Mouse (Mus musculus) cerebellum, adult 11-12 months (tissue): ENCODE results near the gene Olfr655.

ENCODE experiments used
- DNase-seq: peaks from one replicate; pipeline ENCODE4 v3.0.0; 2022

Olfr655 gene

DNA sequence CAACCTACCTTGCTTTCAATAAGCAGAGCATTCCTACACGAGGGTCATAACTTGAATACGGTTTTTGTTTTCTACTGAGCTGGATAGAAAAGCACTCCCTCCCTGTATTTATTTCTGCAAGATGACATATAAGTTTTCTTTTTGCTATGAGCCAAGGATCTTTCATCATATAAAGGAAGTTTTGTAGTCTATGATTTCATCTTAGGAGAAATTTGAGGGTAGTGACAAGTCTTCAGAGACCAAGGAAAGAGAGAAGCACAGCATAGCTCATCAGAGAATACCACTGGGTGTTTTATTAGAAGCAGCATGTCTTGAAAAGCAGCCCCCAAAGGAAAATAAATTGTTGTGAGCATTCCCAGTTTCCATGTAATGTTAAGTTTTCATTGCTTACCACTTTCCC lies at the start of gene Olfr655:
Olfr655 (minus strand) TSS at position 101 of the 400 bp plus-strand sequence.
- DNase-seq = no peak

GRCm38 (mm10) chr7:104646841-104647482 lies 45.4 kb upstream of the Olfr655 start, which contains the start of gene Olfr658:
Gene Olfr658, minus strand, starts transcription at chr7:104647305.
- peak; percentile 3 for DNase-seq

- no peak for DNase-seq
Measured at GRCm38 (mm10) chr7:104624494-104624893, 22.9 kb upstream of the Olfr655 start, which contains the start of gene Olfr657. Gene Olfr657, plus strand, starts transcription at chr7:104624794.

GRCm38 (mm10) chr7:104613655-104614054 lies 12.1 kb upstream of the Olfr655 start, which contains the start of gene Olfr656:
Gene Olfr656, plus strand, starts transcription at chr7:104613955.
- no peak for DNase-seq

GRCm38 (mm10) chr7:104604727-104605126 lies 3.1 kb upstream of the Olfr655 start:
- no peak for DNase-seq

- no peak for DNase-seq
Measured at GRCm38 (mm10) chr7:104603173-104603572, 1.6 kb upstream of the Olfr655 start.

- no peak for DNase-seq
Measured at GRCm38 (mm10) chr7:104588274-104588673, 13.3 kb downstream of the Olfr655 start.

- no peak for DNase-seq
Measured at GRCm38 (mm10) chr7:104586725-104587124, 14.9 kb downstream of the Olfr655 start, which contains the start of gene Olfr654. Gene Olfr654, plus strand, starts transcription at chr7:104587025.

DNA sequence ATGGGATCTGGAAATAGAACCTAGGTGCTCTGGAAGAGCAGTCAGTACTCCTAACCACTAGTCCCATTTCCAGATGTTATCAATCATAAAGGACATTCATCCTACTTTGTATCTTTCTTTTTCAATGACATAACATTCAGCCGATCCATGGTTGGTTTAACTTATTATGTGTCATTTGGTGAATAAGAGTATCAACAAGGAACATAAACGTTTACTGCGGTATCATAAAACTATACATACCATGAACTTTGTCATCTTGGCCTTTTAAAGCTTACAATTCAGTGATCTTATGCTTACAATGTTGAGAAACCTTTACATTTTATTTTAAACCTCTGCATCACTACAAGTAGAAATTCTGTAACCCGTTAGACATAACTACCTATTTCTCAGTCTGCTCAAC lies 20.1 kb downstream of the Olfr655 start:
- DNase-seq = no peak

DNA sequence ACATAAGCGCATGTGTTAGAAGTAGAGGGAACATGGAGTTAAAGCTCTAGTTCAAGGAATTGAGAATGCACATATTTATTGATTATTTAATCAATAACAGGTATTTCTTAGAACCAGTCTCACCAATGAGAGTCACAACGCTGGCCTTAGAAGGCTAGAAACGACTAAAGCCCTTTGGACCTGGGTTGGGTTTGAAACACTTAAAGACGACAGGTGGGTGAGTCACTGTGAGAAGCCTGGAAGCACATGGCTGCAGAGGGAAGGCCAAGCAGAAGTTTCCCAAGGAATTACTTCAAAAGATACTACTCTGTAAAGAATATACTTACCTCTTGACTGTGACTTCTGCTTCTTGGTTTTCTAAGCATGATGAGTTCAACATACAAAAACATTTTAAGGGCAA lies 20.7 kb downstream of the Olfr655 start:
- no peak for DNase-seq

GRCm38 (mm10) chr7:104577014-104577413 lies 24.6 kb downstream of the Olfr655 start, which contains the start of gene Olfr653:
Gene Olfr653, plus strand, starts transcription at chr7:104577314.
- no peak for DNase-seq

GRCm38 (mm10) chr7:104560601-104561000 lies 41.0 kb downstream of the Olfr655 start, which contains the start of gene Olfr652:
Gene Olfr652, plus strand, starts transcription at chr7:104560901.
- no peak for DNase-seq

DNA sequence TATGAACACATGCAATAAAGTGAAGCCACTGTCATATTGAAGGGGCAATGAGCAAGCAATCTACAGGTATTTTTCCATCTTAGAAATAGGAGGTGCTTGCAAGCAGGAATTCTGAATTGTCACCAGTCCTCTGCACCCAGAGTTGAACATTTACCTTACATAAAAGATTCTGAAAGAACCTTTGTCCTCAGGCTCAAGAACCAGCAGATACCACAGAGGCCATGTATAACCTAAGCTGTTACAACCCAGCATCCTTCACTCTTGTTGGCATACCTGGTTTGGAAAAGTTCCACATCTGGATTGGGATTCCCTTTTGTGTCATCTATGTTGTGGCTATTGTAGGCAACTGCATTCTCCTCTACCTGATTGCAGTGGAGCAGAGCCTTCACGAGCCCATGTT lies 48.9 kb downstream of the Olfr655 start:
- no peak for DNase-seq

- DNase-seq = no peak
Measured at GRCm38 (mm10) chr7:104549833-104550232, 51.7 kb downstream of the Olfr655 start, which contains the start of gene Olfr651. Gene Olfr651, plus strand, starts transcription at chr7:104550133.
